Mouse (Mus musculus): ENCODE data around the gene Larp4b.
A peak's percentile ranks its signal among the peaks of the same experiment; 100 is the strongest.

Gene Larp4b

GRCm38 (mm10) chr13:9181106-9181505 is 87.4 kb downstream of the Larp4b start:
- Histone ChIP-seq H3K36me3 (ENCODE audit: control insufficient read depth, insufficient read depth, low read length, poor library complexity, severe bottlenecking) (no peaks in the 10 kb centered on the region), H3K27me3 (ENCODE audit: control insufficient read depth, insufficient read depth, low read length, poor library complexity, severe bottlenecking) (no peaks in the 10 kb centered on the region)
- peak; percentile 39 for DNase-seq (ENCODE audit: low read depth, low spot score)

GRCm38 (mm10) chr13:9181666-9182264 is 88.1 kb downstream of the Larp4b start:
- peak; percentile 86 for DNase-seq (ENCODE audit: low read depth, low spot score)
- Histone ChIP-seq H3K27me3 (ENCODE audit: control insufficient read depth, insufficient read depth, low read length, poor library complexity, severe bottlenecking) (no peaks in the 10 kb centered on the region), H3K36me3 (ENCODE audit: control insufficient read depth, insufficient read depth, low read length, poor library complexity, severe bottlenecking) (no peaks in the 10 kb centered on the region)

GRCm38 (mm10) chr13:9184281-9184680 is 90.6 kb downstream of the Larp4b start:
- H3K27me3 ChIP-seq (ENCODE audit: control insufficient read depth, insufficient read depth, low read length, poor library complexity, severe bottlenecking), result no peaks in the 10 kb centered on the region
- no peaks in the 10 kb centered on the region for H3K36me3 ChIP-seq (ENCODE audit: control insufficient read depth, insufficient read depth, low read length, poor library complexity, severe bottlenecking)
- DNase-seq (ENCODE audit: low read depth, low spot score), result no peak

- Histone ChIP-seq H3K27me3 (ENCODE audit: control insufficient read depth, insufficient read depth, low read length, poor library complexity, severe bottlenecking) (no peaks in the 10 kb centered on the region), H3K36me3 (ENCODE audit: control insufficient read depth, insufficient read depth, low read length, poor library complexity, severe bottlenecking) (no peaks in the 10 kb centered on the region)
- DNase-seq (ENCODE audit: low read depth, low spot score), result no peak
These were observed 91.0 kb downstream of the Larp4b start for GRCm38 (mm10) chr13:9184716-9185115.

- no peak for DNase-seq (ENCODE audit: low read depth, low spot score)
- Histone ChIP-seq H3K36me3 (ENCODE audit: control insufficient read depth, insufficient read depth, low read length, poor library complexity, severe bottlenecking) (no peaks in the 10 kb centered on the region), H3K27me3 (ENCODE audit: control insufficient read depth, insufficient read depth, low read length, poor library complexity, severe bottlenecking) (no peaks in the 10 kb centered on the region)
These were observed 93.5 kb downstream of the Larp4b start for GRCm38 (mm10) chr13:9187156-9187555.

- Histone ChIP-seq H3K27me3 (ENCODE audit: control insufficient read depth, insufficient read depth, low read length, poor library complexity, severe bottlenecking) (no peaks in the 10 kb centered on the region), H3K36me3 (ENCODE audit: control insufficient read depth, insufficient read depth, low read length, poor library complexity, severe bottlenecking) (no peaks in the 10 kb centered on the region)
- DNase-seq (ENCODE audit: low read depth, low spot score), result no peak
These were observed 94.2 kb downstream of the Larp4b start for GRCm38 (mm10) chr13:9187566-9188530.

GRCm38 (mm10) chr13:9189481-9189880 is 95.8 kb downstream of the Larp4b start:
- Histone ChIP-seq H3K36me3 (ENCODE audit: control insufficient read depth, insufficient read depth, low read length, poor library complexity, severe bottlenecking) (no peaks in the 10 kb centered on the region), H3K27me3 (ENCODE audit: control insufficient read depth, insufficient read depth, low read length, poor library complexity, severe bottlenecking) (no peaks in the 10 kb centered on the region)

GRCm38 (mm10) chr13:9191172-9192140 is 97.8 kb downstream of the Larp4b start:
- no peaks in the 10 kb centered on the region for H3K27me3 ChIP-seq (ENCODE audit: control insufficient read depth, insufficient read depth, low read length, poor library complexity, severe bottlenecking)
- DNase-seq (ENCODE audit: low read depth, low spot score), result no peak
- no peaks in the 10 kb centered on the region for H3K36me3 ChIP-seq (ENCODE audit: control insufficient read depth, insufficient read depth, low read length, poor library complexity, severe bottlenecking)

More at GRCm38 (mm10) chr13:9189481-9189880, 95.8 kb downstream of the Larp4b start:
- no peak for DNase-seq (ENCODE audit: low read depth, low spot score)

GRCm38 (mm10) chr13:9192797-9193330 is 99.2 kb downstream of the Larp4b start:
- DNase-seq (ENCODE audit: low read depth, low spot score), result no peak
- H3K36me3 ChIP-seq (ENCODE audit: control insufficient read depth, insufficient read depth, low read length, poor library complexity, severe bottlenecking), result no peaks in the 10 kb centered on the region
- no peaks in the 10 kb centered on the region for H3K27me3 ChIP-seq (ENCODE audit: control insufficient read depth, insufficient read depth, low read length, poor library complexity, severe bottlenecking)

GRCm38 (mm10) chr13:9194656-9195055 is 101.0 kb downstream of the Larp4b start:
- peak; percentile 24 for DNase-seq (ENCODE audit: low read depth, low spot score)
- Histone ChIP-seq H3K36me3 (ENCODE audit: control insufficient read depth, insufficient read depth, low read length, poor library complexity, severe bottlenecking) (no peaks in the 10 kb centered on the region), H3K27me3 (ENCODE audit: control insufficient read depth, insufficient read depth, low read length, poor library complexity, severe bottlenecking) (no peaks in the 10 kb centered on the region; the same call in 1 of the 2 replicates)

- Histone ChIP-seq H3K36me3 (ENCODE audit: control insufficient read depth, insufficient read depth, low read length, poor library complexity, severe bottlenecking) (no peaks in the 10 kb centered on the region), H3K27me3 (ENCODE audit: control insufficient read depth, insufficient read depth, low read length, poor library complexity, severe bottlenecking) (no peaks in the 10 kb centered on the region; the same call in 1 of the 2 replicates)
- no peak for DNase-seq (ENCODE audit: low read depth, low spot score)
These were observed 101.9 kb downstream of the Larp4b start for GRCm38 (mm10) chr13:9195565-9195964.

- DNase-seq (ENCODE audit: low read depth, low spot score), result no peak
- no peaks in the 10 kb centered on the region for H3K36me3 ChIP-seq (ENCODE audit: control insufficient read depth, insufficient read depth, low read length, poor library complexity, severe bottlenecking)
- H3K27me3 ChIP-seq (ENCODE audit: control insufficient read depth, insufficient read depth, low read length, poor library complexity, severe bottlenecking), result no peaks in the 10 kb centered on the region; the same call in 1 of the 2 replicates
These were observed 104.4 kb downstream of the Larp4b start for GRCm38 (mm10) chr13:9198106-9198505.

- DNase-seq (ENCODE audit: low read depth, low spot score), result no peak
- Histone ChIP-seq H3K27me3 (ENCODE audit: control insufficient read depth, insufficient read depth, low read length, poor library complexity, severe bottlenecking) (no peaks in the 10 kb centered on the region; the same call in 1 of the 2 replicates), H3K36me3 (ENCODE audit: control insufficient read depth, insufficient read depth, low read length, poor library complexity, severe bottlenecking) (no peaks in the 10 kb centered on the region)
These were observed 105.2 kb downstream of the Larp4b start for GRCm38 (mm10) chr13:9198728-9199464.
